Mouse (Mus musculus) forebrain, embryonic 11.5 days (tissue): ENCODE results near the gene Gid4. TPM values are rescaled to one million over a fixed set of nuclear protein-coding genes. Genes with fewer than 3 reads are reported as not detected.
"Not testable (repeated sequence)": the region's sequence is repeated elsewhere in the genome, so short reads cannot be mapped to it uniquely, and the experiment has no call there.

Experiments used
- ATAC-seq: fragments of 200-750 bp; cut with Nextera tagmentation; replicated peaks from 2 replicates; pipeline ENCODE4 v1.8.0; 2017; ENCODE audit warnings: moderate TSS enrichment; ENCODE audit not compliant: low FRiP score
- DNase-seq: peaks from one replicate; pipeline ENCODE4 v3.0.0-alpha.2; 2017; ENCODE audit warnings: low spot score
- H3K27ac ChIP-seq: fragments of 300-500 bp; sonication (generic); 2 replicates; pipeline ENCODE4 v1.5.1; 2014; ENCODE audit warnings: low read depth, low read length
- H3K27me3 ChIP-seq: fragments of 300-500 bp; sonication (generic); 2 replicates; pipeline ENCODE4 v1.6.1; 2014; ENCODE audit warnings: mild to moderate bottlenecking, low read length, mixed read lengths; ENCODE audit not compliant: control insufficient read depth, insufficient read depth
- H3K36me3 ChIP-seq: fragments of 300-500 bp; sonication (generic); 2 replicates; pipeline ENCODE4 v1.6.1; 2014; ENCODE audit warnings: mild to moderate bottlenecking, low read length, moderate library complexity, mixed read lengths; ENCODE audit not compliant: control insufficient read depth, insufficient read depth
- H3K4me1 ChIP-seq: fragments of 300-500 bp; sonication (generic); replicated peaks from 2 replicates; pipeline ENCODE4 v1.6.1; 2014; ENCODE audit warnings: low read length, mixed read lengths; ENCODE audit not compliant: control insufficient read depth, insufficient read depth
- H3K4me2 ChIP-seq: fragments of 300-500 bp; sonication (generic); 2 replicates; pipeline ENCODE4 v1.6.1; 2014; ENCODE audit warnings: low read depth, mild to moderate bottlenecking, low read length, moderate library complexity, mixed read lengths; ENCODE audit not compliant: severe bottlenecking
- H3K4me3 ChIP-seq: fragments of 300-500 bp; sonication (generic); 2 replicates; pipeline ENCODE4 v1.5.1; 2014; ENCODE audit warnings: low read depth, low read length
- H3K9ac ChIP-seq: fragments of 300-500 bp; sonication (generic); 2 replicates; pipeline ENCODE4 v1.6.1; 2014; ENCODE audit warnings: low read length
- H3K9me3 ChIP-seq: fragments of 300-500 bp; sonication (generic); 2 replicates; pipeline ENCODE4 v1.6.1; 2016; ENCODE audit warnings: low read length, mixed read lengths; ENCODE audit not compliant: control insufficient read depth
- WGBS: fragments of 180-500 bp; shearing (Covaris S2); extraction: QIAGEN DNeasy Blood & Tissue Kit; methylation state at CpG from one replicate; pipeline ENCODE4 v1.1.7; 2014; 5-methylcytosine and 5-hydroxymethylcytosine counted together
- polyA plus RNA-seq: library from polyadenylated mRNA; unstranded; fragments of >200 nt; fragmentation: Nextera tagmentation; extraction: Ambion mirVana; gene quantifications from 2 replicates; pipeline ENCODE4 v1.2.1, GENCODE M21; 2014

Gene Gid4
- polyA plus RNA-seq, 1 experiment from 2014 or later, result 38.5 TPM

DNA sequence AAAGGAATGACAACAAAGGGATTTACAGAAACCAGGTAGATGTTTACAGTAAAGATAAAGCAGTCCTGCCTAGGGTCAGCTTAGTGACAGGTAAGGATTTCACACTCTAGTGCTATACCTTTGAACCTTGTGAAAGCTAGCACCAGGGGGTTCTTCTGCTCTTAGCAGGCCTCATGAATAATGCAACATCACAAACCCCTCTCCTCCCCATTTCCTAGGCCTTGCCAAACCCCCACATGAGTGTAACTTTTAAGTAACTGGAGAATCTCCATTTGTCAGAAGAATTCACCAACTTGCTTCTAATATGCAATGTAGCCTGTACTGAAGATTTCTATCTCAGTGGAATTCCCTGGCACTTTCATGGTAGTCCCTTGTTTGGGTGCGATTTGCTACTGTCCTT lies 22.7 kb downstream of the Gid4 start:
- DNase-seq, H3K4me1 ChIP-seq, H3K27me3 ChIP-seq, ATAC-seq, H3K27ac ChIP-seq, H3K9ac ChIP-seq, H3K4me3 ChIP-seq, H3K36me3 ChIP-seq, H3K9me3 ChIP-seq, H3K4me2 ChIP-seq: not testable (repeated sequence)
- WGBS, result 36% methylated on average over 1 of the region's 1 CpGs

DNA sequence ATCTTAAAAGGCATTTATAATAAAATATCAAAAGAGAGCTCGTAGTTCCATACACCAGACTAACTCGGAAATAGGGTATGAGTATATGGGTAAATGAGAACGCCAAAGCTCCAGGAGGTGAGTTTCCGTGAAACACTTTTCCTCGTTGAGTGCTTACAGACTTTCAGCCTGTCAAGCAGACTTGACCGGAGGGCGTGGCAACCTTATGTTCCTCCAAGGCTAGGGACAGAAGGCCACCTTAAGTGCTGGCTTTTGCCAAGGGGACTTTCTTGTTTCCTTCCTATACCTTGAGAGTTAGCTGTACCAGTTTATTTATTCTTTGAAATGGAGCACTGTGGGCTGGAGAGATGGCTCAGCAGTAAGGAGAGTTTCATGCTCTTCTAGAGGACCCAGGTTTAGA lies 23.2 kb downstream of the Gid4 start:
- no peak for DNase-seq
- 43% methylated on average over 7 of the region's 7 CpGs for WGBS
- peaks cover 3% of the 10 kb centered on the region for H3K36me3 ChIP-seq
- H3K4me1 ChIP-seq, result no peaks in the 10 kb centered on the region
- H3K27me3 ChIP-seq, result no peaks in the 10 kb centered on the region
- H3K9me3 ChIP-seq, result no peaks in the 10 kb centered on the region
- H3K4me3 ChIP-seq, result no peak overlapping the region
- no peak overlapping the region for H3K27ac ChIP-seq
- H3K4me2 ChIP-seq, result no peak overlapping the region
- ATAC-seq, result no peak
- H3K9ac ChIP-seq, result no peak overlapping the region

DNA sequence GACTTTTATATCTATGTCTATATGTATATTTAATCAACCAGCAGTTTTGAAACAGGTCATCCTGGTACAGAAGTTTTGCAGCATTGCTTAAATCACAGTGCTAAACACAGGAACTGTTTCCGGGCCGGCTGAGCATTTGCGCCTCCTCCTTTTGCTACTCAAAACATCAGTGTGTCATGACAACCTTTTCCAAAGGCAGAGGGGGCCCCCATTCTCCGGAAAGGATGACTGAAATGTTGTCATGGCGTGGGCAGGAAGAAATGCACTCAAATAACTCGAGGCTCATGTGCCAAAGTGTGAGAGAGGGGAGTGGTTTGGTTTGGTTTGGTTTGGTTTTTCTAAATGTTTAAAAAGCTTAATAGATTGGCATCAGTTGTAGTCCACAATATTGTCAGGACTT lies 26.0 kb downstream of the Gid4 start:
- no peaks in the 10 kb centered on the region for H3K9me3 ChIP-seq
- 92% methylated on average over 6 of the region's 6 CpGs for WGBS
- DNase-seq (no peak), ATAC-seq (no peak)
- no peaks in the 10 kb centered on the region for H3K27me3 ChIP-seq
- H3K4me1 ChIP-seq, result no peaks in the 10 kb centered on the region
- no peaks in the 10 kb centered on the region for H3K36me3 ChIP-seq
- H3K9ac ChIP-seq, result no peak overlapping the region
- H3K4me3 ChIP-seq, result no peak overlapping the region
- H3K4me2 ChIP-seq, result no peak overlapping the region
- H3K27ac ChIP-seq, result no peak overlapping the region

DNA sequence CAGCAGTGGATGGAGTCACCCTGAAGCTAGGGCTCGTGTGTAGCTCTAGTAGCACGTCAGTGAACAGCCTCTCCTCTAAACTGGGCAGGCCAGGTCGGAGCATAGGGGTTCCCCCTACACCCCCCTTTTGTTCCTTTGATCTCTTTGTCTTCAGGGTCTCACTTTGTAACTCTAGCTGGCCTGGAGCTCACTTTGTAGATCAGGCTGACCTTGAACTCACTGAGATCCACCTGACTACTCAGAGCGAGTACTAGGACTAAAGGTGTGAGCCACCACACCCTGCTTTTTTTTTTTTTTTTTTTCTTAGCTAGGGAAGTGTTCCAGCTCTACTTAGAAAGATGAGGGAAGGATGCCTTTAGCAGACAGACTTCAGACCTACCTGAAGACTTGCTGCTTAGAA lies 27.1 kb downstream of the Gid4 start:
- no peak for DNase-seq
- Histone ChIP-seq H3K36me3 (no peaks in the 10 kb centered on the region), H3K9me3 (no peaks in the 10 kb centered on the region), H3K9ac (no peak overlapping the region), H3K27me3 (no peaks in the 10 kb centered on the region), H3K4me2 (no peak overlapping the region), H3K4me3 (no peak overlapping the region), H3K27ac (no peak overlapping the region), H3K4me1 (no peaks in the 10 kb centered on the region)
- ATAC-seq, result no peak
- WGBS, result 84% methylated on average over 4 of the region's 4 CpGs

DNA sequence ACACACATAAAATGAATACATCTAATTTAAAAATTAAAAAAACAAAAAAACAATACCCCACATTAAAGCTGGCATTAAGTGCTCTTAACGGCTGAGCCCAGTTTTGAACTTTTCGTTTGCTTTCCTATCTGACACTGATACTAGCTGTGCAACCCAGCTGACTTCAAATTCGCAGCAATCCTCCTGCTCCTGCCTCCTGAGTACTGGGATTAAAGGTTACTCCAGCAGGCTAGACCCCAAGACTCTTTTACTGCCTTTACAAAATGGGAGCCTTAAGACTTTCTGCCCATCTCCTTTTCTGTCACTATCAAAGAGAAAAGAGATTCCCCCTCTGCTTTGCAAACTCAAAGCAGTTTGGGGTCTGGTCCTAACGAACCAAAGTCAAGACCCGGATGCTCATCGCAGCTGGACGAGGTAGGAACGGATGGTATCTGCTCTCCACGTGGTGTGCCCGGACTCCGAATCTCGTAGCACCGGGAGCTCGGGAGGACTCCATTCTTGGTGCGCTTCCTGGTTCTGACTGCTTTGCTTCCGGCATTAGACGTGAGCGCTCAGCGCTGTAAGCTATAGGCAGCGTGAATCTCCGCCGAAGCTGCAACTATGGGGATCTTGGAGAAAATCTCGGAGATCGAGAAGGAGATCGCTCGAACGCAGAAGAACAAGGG lies 37.3 kb downstream of the Gid4 start, which contains the start of gene Drg2:
Gene Drg2 (plus strand): TSS at position 512 of the 665 bp plus-strand sequence.
- H3K9me3 ChIP-seq, result no peaks in the 10 kb centered on the region
- H3K4me3 ChIP-seq, result peak within 1 kb of the TSS; percentile 79
- peak within 1 kb of the TSS; percentile 96 for H3K4me2 ChIP-seq
- peak; percentile 95 for DNase-seq
- peaks cover 4% of the 10 kb centered on the region; the same call in 1 of the 2 replicates for H3K4me1 ChIP-seq
- H3K9ac ChIP-seq, result peak within 1 kb of the TSS; percentile 72
- WGBS, result 5% methylated on average over 27 of the region's 27 CpGs
- peak; percentile 80 for ATAC-seq
- no peaks in the 10 kb centered on the region; the same call in 1 of the 2 replicates for H3K36me3 ChIP-seq
- H3K27ac ChIP-seq, result no peak within 1 kb of the TSS
- H3K27me3 ChIP-seq, result no peaks in the 10 kb centered on the region

DNA sequence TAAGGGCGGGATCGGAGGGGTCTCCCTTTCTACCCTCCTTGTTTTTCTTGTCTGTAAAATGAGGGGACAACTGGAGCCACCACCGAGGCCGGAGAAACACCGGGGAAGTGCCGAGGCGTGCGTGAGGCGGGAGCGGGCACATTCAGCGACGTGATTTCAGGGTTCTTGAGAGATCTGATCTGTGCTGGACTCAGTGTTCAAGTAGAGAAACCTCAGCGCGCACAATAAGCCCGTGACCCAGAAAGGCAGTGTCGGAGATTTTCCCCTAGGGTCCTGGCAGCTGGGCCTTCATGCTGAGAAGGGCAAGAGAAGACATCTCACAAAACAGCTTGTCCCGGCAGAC lies 37.8 kb downstream of the Gid4 start:
- under 1% methylated on average over 17 of the region's 17 CpGs for WGBS
- H3K9me3 ChIP-seq, result no peaks in the 10 kb centered on the region
- no peaks in the 10 kb centered on the region for H3K27me3 ChIP-seq
- H3K4me3 ChIP-seq, result peak overlapping the region; percentile 79
- peak overlapping the region; percentile 72 for H3K9ac ChIP-seq
- peak overlapping the region; percentile 96 for H3K4me2 ChIP-seq
- H3K27ac ChIP-seq, result no peak overlapping the region
- peaks cover 4% of the 10 kb centered on the region; the same call in 1 of the 2 replicates for H3K4me1 ChIP-seq
- DNase-seq (peak; percentile 56), ATAC-seq (0 out of 2 replicates have a peak, but pooled peaks have one; percentile 5)
- no peaks in the 10 kb centered on the region; the same call in 1 of the 2 replicates for H3K36me3 ChIP-seq

DNA sequence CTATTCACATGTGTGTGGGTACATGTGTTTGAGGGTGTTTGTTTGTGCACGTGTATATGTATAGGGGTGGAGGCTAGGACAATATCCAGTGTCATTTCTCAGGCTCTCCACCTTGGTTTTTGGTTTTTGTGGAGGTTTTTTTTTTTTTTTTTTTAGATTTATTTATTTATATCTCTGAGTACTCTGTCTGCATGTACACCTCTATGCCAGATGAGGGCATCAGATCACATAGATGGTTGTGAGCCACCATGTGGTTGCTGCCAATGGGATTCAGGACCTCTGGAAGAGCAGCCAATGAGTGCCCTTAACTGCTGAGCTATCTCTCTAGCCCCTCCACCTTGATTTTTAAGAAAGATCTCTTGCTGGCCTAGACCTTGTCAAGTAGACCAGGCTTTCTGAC lies 41.0 kb downstream of the Gid4 start:
- no peaks in the 10 kb centered on the region for H3K9me3 ChIP-seq
- no peak overlapping the region for H3K4me3 ChIP-seq
- no peak overlapping the region for H3K9ac ChIP-seq
- peaks cover 4% of the 10 kb centered on the region; the same call in 1 of the 2 replicates for H3K36me3 ChIP-seq
- DNase-seq, result no peak
- no peak overlapping the region for H3K4me2 ChIP-seq
- no peaks in the 10 kb centered on the region for H3K27me3 ChIP-seq
- H3K27ac ChIP-seq, result no peak overlapping the region
- no peak for ATAC-seq
- H3K4me1 ChIP-seq, result peaks cover 4% of the 10 kb centered on the region; the same call in 1 of the 2 replicates
- WGBS, result 96% methylated on average over 1 of the region's 1 CpGs

DNA sequence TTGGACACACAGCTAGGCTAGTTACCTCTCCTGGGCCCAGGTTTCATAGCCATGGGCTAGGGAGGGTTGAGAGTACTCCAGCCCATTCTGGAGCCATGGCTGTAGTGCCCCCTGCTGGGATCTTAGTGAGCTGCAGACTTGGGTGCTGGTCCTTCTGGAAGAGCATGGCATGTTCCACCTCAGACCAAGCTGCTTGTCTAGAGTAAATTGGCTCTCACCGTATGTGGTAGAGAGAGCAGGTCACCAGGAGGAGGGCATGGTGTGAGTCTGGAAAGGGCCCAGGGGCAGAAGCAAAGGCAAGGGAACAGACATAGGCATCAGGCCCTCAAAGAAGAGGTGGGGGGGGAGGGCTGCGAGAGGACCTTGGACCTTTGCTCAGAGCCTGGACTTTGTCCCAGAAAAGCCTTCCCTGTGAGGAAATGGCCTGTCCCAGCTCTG lies 49.0 kb downstream of the Gid4 start:
- H3K9ac ChIP-seq, result no peak overlapping the region
- H3K9me3 ChIP-seq, result no peaks in the 10 kb centered on the region
- H3K4me1 ChIP-seq, result no peaks in the 10 kb centered on the region
- H3K36me3 ChIP-seq, result peaks cover 2% of the 10 kb centered on the region; the same call in 1 of the 2 replicates
- ATAC-seq (no peak), DNase-seq (peak; percentile 72)
- no peak overlapping the region for H3K27ac ChIP-seq
- no peak overlapping the region for H3K4me2 ChIP-seq
- no peaks in the 10 kb centered on the region for H3K27me3 ChIP-seq
- WGBS, result 96% methylated on average over 2 of the region's 2 CpGs
- H3K4me3 ChIP-seq, result no peak overlapping the region

DNA sequence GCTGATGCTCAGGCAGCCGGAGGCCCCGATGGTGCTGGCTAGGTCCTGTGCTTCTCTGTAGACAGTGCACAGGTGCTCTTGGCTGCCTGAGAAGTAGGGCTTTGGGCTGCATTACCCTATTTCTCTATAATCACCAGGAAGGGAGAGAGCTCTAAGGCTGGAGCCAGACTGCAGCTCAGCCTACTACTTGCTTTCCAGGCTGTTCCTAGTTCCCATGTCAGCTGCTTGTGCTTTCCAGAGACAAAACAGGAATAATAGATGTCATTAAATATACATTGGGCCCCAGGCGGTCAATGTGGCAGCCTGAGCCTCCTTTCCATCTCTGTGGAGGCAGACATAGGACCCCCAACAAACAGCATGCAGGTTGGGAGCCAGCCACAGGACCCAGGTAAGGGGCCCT lies 52.1 kb downstream of the Gid4 start, which contains the start of gene Myo15:
Gene Myo15 (plus strand): TSS at position 301 of the 400 bp plus-strand sequence.
- Histone ChIP-seq H3K9ac (no peak within 1 kb of the TSS), H3K4me1 (no peaks in the 10 kb centered on the region), H3K36me3 (no peaks in the 10 kb centered on the region; the same call in 1 of the 2 replicates), H3K9me3 (no peaks in the 10 kb centered on the region), H3K27me3 (no peaks in the 10 kb centered on the region), H3K4me2 (no peak within 1 kb of the TSS), H3K27ac (no peak within 1 kb of the TSS), H3K4me3 (no peak within 1 kb of the TSS)
- DNase-seq (no peak), ATAC-seq (no peak)
- WGBS, result 94% methylated on average over 3 of the region's 3 CpGs
